Mouse (Mus musculus) midbrain, embryonic 16.5 days (tissue): ENCODE measurements around the gene Zfp366. TPM values are rescaled to one million over a fixed set of nuclear protein-coding genes. Genes with fewer than 3 reads are reported as not detected.

ENCODE experiments used
- ATAC-seq: fragments of 200-750 bp; cut with Nextera tagmentation; 2 replicates; pipeline ENCODE4 v1.8.0; 2017; ENCODE audit warnings: moderate TSS enrichment
- H3K27ac ChIP-seq: fragments of 300-500 bp; sonication (generic); 2 replicates; pipeline ENCODE4 v1.5.1; 2014; ENCODE audit warnings: mild to moderate bottlenecking, low read length, mixed read lengths
- H3K27me3 ChIP-seq: fragments of 300-500 bp; sonication (generic); 2 replicates; pipeline ENCODE4 v1.6.1; 2014; ENCODE audit warnings: low read depth, low read length, mixed read lengths; ENCODE audit not compliant: control insufficient read depth, insufficient read depth
- H3K36me3 ChIP-seq: fragments of 300-500 bp; sonication (generic); 2 replicates; pipeline ENCODE4 v1.6.1; 2014; ENCODE audit warnings: mild to moderate bottlenecking, low read length, moderate library complexity, mixed read lengths; ENCODE audit not compliant: control insufficient read depth, insufficient read depth
- H3K4me1 ChIP-seq: fragments of 300-500 bp; sonication (generic); 2 replicates; pipeline ENCODE4 v1.6.1; 2014; ENCODE audit warnings: mild to moderate bottlenecking, low read length, mixed read lengths; ENCODE audit not compliant: control insufficient read depth, insufficient read depth
- H3K4me2 ChIP-seq: fragments of 300-500 bp; sonication (generic); 2 replicates; pipeline ENCODE4 v1.6.1; 2014; ENCODE audit warnings: mild to moderate bottlenecking, low read length, mixed read lengths
- H3K4me3 ChIP-seq: fragments of 300-500 bp; sonication (generic); 2 replicates; pipeline ENCODE4 v1.5.1; 2014; ENCODE audit warnings: low read depth, mild to moderate bottlenecking, low read length, moderate library complexity, mixed read lengths
- H3K9ac ChIP-seq: fragments of 300-500 bp; sonication (generic); 2 replicates; pipeline ENCODE4 v1.6.1; 2014; ENCODE audit warnings: low read depth, low read length, mixed read lengths
- H3K9me3 ChIP-seq: fragments of 300-500 bp; sonication (generic); replicated peaks from 2 replicates; pipeline ENCODE4 v1.6.1; 2014; ENCODE audit warnings: mild to moderate bottlenecking, low read length, mixed read lengths; ENCODE audit not compliant: control insufficient read depth, poor library complexity, severe bottlenecking
- WGBS: fragments of 180-500 bp; shearing (Covaris S2); extraction: QIAGEN DNeasy Blood & Tissue Kit; methylation state at CpG from one replicate; pipeline ENCODE4 v1.1.7; 2014; 5-methylcytosine and 5-hydroxymethylcytosine counted together
- polyA plus RNA-seq: library from polyadenylated mRNA; unstranded; fragments of >200 nt; fragmentation: Nextera tagmentation; extraction: Ambion mirVana; gene quantifications from 2 replicates; pipeline ENCODE4 v1.2.1, GENCODE M21; 2015

Zfp366 gene
- polyA plus RNA-seq, 1 experiment from 2014 or later: 0.85 TPM

GRCm38 (mm10) chr13:99219586-99219985 is 35.0 kb downstream of the Zfp366 start:
- Histone ChIP-seq H3K4me1 (no peaks in the 10 kb centered on the region; the same call in 1 of the 2 replicates), H3K9ac (no peak overlapping the region), H3K27me3 (no peaks in the 10 kb centered on the region), H3K9me3 (no peaks in the 10 kb centered on the region), H3K4me2 (no peak overlapping the region), H3K27ac (no peak overlapping the region), H3K36me3 (no peaks in the 10 kb centered on the region), H3K4me3 (no peak overlapping the region)
- WGBS: 96% methylated on average over 4 of the region's 4 CpGs
- ATAC-seq: no peak

DNA sequence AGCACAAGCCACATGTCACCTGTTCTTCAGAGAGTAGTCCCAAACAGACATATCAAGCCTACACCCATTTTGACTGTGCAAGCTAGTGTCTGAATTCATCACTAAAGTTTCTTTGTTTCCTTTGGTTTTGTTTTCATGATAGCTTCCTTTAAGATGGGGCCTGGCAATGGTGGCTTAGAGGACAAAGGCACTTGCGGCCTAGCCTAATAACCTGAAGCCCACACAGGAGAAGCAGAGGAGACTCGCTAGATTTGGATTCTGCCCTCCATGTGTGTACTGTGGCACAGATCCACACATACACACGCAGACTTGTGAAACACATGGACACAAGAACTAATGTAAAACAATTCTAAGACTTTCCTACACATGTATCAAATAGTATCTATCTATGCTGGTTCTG is 37.4 kb downstream of the Zfp366 start:
- Histone ChIP-seq H3K4me1 (no peaks in the 10 kb centered on the region), H3K9me3 (no peaks in the 10 kb centered on the region), H3K27ac (no peak overlapping the region), H3K27me3 (no peaks in the 10 kb centered on the region), H3K4me3 (no peak overlapping the region), H3K4me2 (no peak overlapping the region), H3K36me3 (no peaks in the 10 kb centered on the region), H3K9ac (no peak overlapping the region)
- no peak for ATAC-seq
- WGBS: 95% methylated on average over 3 of the region's 3 CpGs

GRCm38 (mm10) chr13:99222476-99222875 is 37.9 kb downstream of the Zfp366 start:
- Histone ChIP-seq H3K9ac (no peak overlapping the region), H3K36me3 (no peaks in the 10 kb centered on the region), H3K4me2 (no peak overlapping the region), H3K9me3 (no peaks in the 10 kb centered on the region), H3K27ac (no peak overlapping the region), H3K27me3 (no peaks in the 10 kb centered on the region), H3K4me1 (no peaks in the 10 kb centered on the region), H3K4me3 (no peak overlapping the region)
- no peak for ATAC-seq
- WGBS: 93% methylated on average over 5 of the region's 5 CpGs

- 87% methylated on average over 8 of the region's 8 CpGs for WGBS
- H3K4me3 ChIP-seq: no peak overlapping the region
- H3K27ac ChIP-seq: no peak overlapping the region
- no peaks in the 10 kb centered on the region for H3K27me3 ChIP-seq
- H3K9ac ChIP-seq: no peak overlapping the region
- ATAC-seq: no peak
- H3K9me3 ChIP-seq: no peaks in the 10 kb centered on the region
- H3K4me1 ChIP-seq: no peaks in the 10 kb centered on the region
- H3K36me3 ChIP-seq: no peaks in the 10 kb centered on the region
- H3K4me2 ChIP-seq: no peak overlapping the region
Observed at GRCm38 (mm10) chr13:99223321-99223884, 38.8 kb downstream of the Zfp366 start.

- ATAC-seq: no peak
- H3K27ac ChIP-seq: no peak overlapping the region
- WGBS: 96% methylated on average over 8 of the region's 8 CpGs
- H3K9me3 ChIP-seq: no peaks in the 10 kb centered on the region
- no peaks in the 10 kb centered on the region for H3K36me3 ChIP-seq
- no peak overlapping the region for H3K4me3 ChIP-seq
- H3K27me3 ChIP-seq: no peaks in the 10 kb centered on the region
- no peak overlapping the region for H3K9ac ChIP-seq
- H3K4me2 ChIP-seq: no peak overlapping the region
- no peaks in the 10 kb centered on the region for H3K4me1 ChIP-seq
Observed at GRCm38 (mm10) chr13:99223917-99224316, 39.3 kb downstream of the Zfp366 start.

- H3K4me2 ChIP-seq: no peak overlapping the region
- no peaks in the 10 kb centered on the region for H3K36me3 ChIP-seq
- H3K27ac ChIP-seq: no peak overlapping the region
- H3K9me3 ChIP-seq: no peaks in the 10 kb centered on the region
- H3K9ac ChIP-seq: no peak overlapping the region
- no peaks in the 10 kb centered on the region for H3K27me3 ChIP-seq
- WGBS: 75% methylated on average over 10 of the region's 10 CpGs
- no peak for ATAC-seq
- no peak overlapping the region for H3K4me3 ChIP-seq
- no peaks in the 10 kb centered on the region for H3K4me1 ChIP-seq
Observed at GRCm38 (mm10) chr13:99225374-99226240, 41.0 kb downstream of the Zfp366 start.

GRCm38 (mm10) chr13:99226809-99227208 is 42.2 kb downstream of the Zfp366 start:
- Histone ChIP-seq H3K9ac (no peak overlapping the region), H3K9me3 (no peaks in the 10 kb centered on the region), H3K4me2 (no peak overlapping the region), H3K4me3 (no peak overlapping the region), H3K27me3 (no peaks in the 10 kb centered on the region), H3K36me3 (no peaks in the 10 kb centered on the region), H3K27ac (no peak overlapping the region), H3K4me1 (no peaks in the 10 kb centered on the region)
- ATAC-seq: no peak
- WGBS: 89% methylated on average over 3 of the region's 3 CpGs

GRCm38 (mm10) chr13:99227456-99228250 is 43.0 kb downstream of the Zfp366 start:
- ATAC-seq: no peak
- no peaks in the 10 kb centered on the region for H3K27me3 ChIP-seq
- WGBS: 87% methylated on average over 16 of the region's 16 CpGs
- H3K4me2 ChIP-seq: no peak overlapping the region
- H3K4me3 ChIP-seq: no peak overlapping the region
- no peaks in the 10 kb centered on the region for H3K9me3 ChIP-seq
- no peak overlapping the region for H3K27ac ChIP-seq
- H3K4me1 ChIP-seq: no peaks in the 10 kb centered on the region
- no peaks in the 10 kb centered on the region for H3K36me3 ChIP-seq
- H3K9ac ChIP-seq: no peak overlapping the region
